ENCODE assay signal across 24 mouse cellular contexts in genomic region chr7:131318340-131318739, GRCm38 (mm10). TPM values are rescaled to one million over a fixed set of nuclear protein-coding genes. Genes with fewer than 3 reads are reported as not detected.
A peak's percentile ranks its signal among the peaks of the same experiment; 100 is the strongest.
DNase-seq lines count a peak whose midpoint lies in the region; ATAC-seq and TF ChIP-seq lines count a peak whose summit lies in the region.
"Had no signal": no experiment of that assay in that cellular context is flagged by ENCODE, and none has a peak within 500 bp of the region (broad histone marks: within the 10 kb centered on the region; RNA-seq: fewer than 3 reads in every experiment).

No protein-coding gene starts in this region.

- 41% methylated on average over 5 of the region's 7 CpGs for WGBS in heart, embryonic 13.5 days
- WGBS in heart, embryonic 11.5 days (ENCODE audit: insufficient replicate concordance) = 53% methylated on average over 6 of the region's 7 CpGs
- 44% methylated on average over 5 of the region's 7 CpGs for WGBS in heart, postnatal 0 days
- 65% methylated on average over 5 of the region's 7 CpGs for WGBS in heart, embryonic 10.5 days

- H3K9ac ChIP-seq in heart, embryonic 13.5 days = no peak overlapping the region
- no peak overlapping the region for H3K9ac ChIP-seq in heart, embryonic 11.5 days (ENCODE audit: low read depth, low read length)
- no peak overlapping the region for H3K9ac ChIP-seq in heart, postnatal 0 days (replicated peaks; ENCODE audit: low read depth, low read length)
- H3K9ac ChIP-seq: embryonic facial prominence, embryonic 13.5 days; forebrain, embryonic 12.5 days; hindbrain, embryonic 14.5 days had no signal

- peak overlapping the region; percentile 38; the same call in 1 of the 2 replicates for H3K4me2 ChIP-seq in heart, embryonic 13.5 days
- no peak overlapping the region for H3K4me2 ChIP-seq in heart, embryonic 11.5 days
- peak overlapping the region; percentile 13; the same call in 1 of the 2 replicates for H3K4me2 ChIP-seq in heart, postnatal 0 days (ENCODE audit: low read depth, low read length)
- H3K4me2 ChIP-seq: embryonic facial prominence, embryonic 13.5 days; forebrain, embryonic 12.5 days; hindbrain, embryonic 14.5 days had no signal

- TF ChIP-seq CTCF in heart, postnatal 0 days (IDR thresholded peaks at IDR 0.05; ENCODE audit: low read depth) = no peak

- no peaks in the 10 kb centered on the region for H3K9me3 ChIP-seq in heart, embryonic 13.5 days
- H3K9me3 ChIP-seq in heart, embryonic 11.5 days (replicated peaks; ENCODE audit: control insufficient read depth, low read length) = no peaks in the 10 kb centered on the region
- no peaks in the 10 kb centered on the region for H3K9me3 ChIP-seq in heart, postnatal 0 days (replicated peaks; ENCODE audit: control insufficient read depth, low read length)
- no peaks in the 10 kb centered on the region for H3K9me3 ChIP-seq in heart, embryonic 10.5 days
- H3K9me3 ChIP-seq: embryonic facial prominence, embryonic 13.5 days; forebrain, embryonic 12.5 days; hindbrain, embryonic 10.5 days had no signal

- H3K27ac ChIP-seq in heart, embryonic 13.5 days (replicated peaks) = 0 out of 2 replicates have a peak overlapping the region, but pooled peaks have one; percentile 59
- no peak overlapping the region for H3K27ac ChIP-seq in heart, embryonic 11.5 days (ENCODE audit: low read depth, low read length)
- H3K27ac ChIP-seq in heart, postnatal 0 days (ENCODE audit: low read depth) = no peak overlapping the region
- no peak overlapping the region for H3K27ac ChIP-seq in heart, embryonic 10.5 days
- H3K27ac ChIP-seq: embryonic facial prominence, embryonic 13.5 days; forebrain, embryonic 12.5 days; gastrocnemius, adult 2 months; hindbrain, embryonic 10.5 days; hindbrain, embryonic 14.5 days had no signal

- no peaks in the 10 kb centered on the region for H3K27me3 ChIP-seq in heart, embryonic 13.5 days (replicated peaks)
- no peaks in the 10 kb centered on the region for H3K27me3 ChIP-seq in heart, embryonic 11.5 days (ENCODE audit: control insufficient read depth, insufficient read depth, low read length)
- H3K27me3 ChIP-seq in heart, postnatal 0 days (ENCODE audit: control insufficient read depth, insufficient read depth, low read length) = no peaks in the 10 kb centered on the region
- no peaks in the 10 kb centered on the region for H3K27me3 ChIP-seq in heart, embryonic 10.5 days (ENCODE audit: insufficient read depth, poor library complexity, severe bottlenecking)
- H3K27me3 ChIP-seq: CH12.LX; embryonic facial prominence, embryonic 13.5 days; forebrain, embryonic 12.5 days; Patski had no signal

- no peak for ATAC-seq in heart, embryonic 13.5 days (ENCODE audit: extremely low read depth, insufficient number of reproducible peaks, low FRiP score, low TSS enrichment)
- no peak for ATAC-seq in heart, embryonic 11.5 days (replicated peaks; ENCODE audit: insufficient number of reproducible peaks, low FRiP score, low TSS enrichment)
- ATAC-seq in heart, postnatal 0 days (ENCODE audit: insufficient read depth, low read depth) = no peak
- ATAC-seq: activated CD4-positive, CD25-positive, alpha-beta regulatory T cell, adult 4 months; forebrain, embryonic 16.5 days; intestine, embryonic 16.5 days; Patski had no signal

- TF ChIP-seq EP300 in heart, postnatal 0 days (IDR thresholded peaks at IDR 0.05; ENCODE audit: low read depth) = no peak

- H3K4me3 ChIP-seq in heart, embryonic 13.5 days = no peak overlapping the region
- H3K4me3 ChIP-seq in heart, embryonic 11.5 days (ENCODE audit: low read depth, low read length) = no peak overlapping the region
- no peak overlapping the region for H3K4me3 ChIP-seq in heart, postnatal 0 days (ENCODE audit: low read depth, low read length)
- H3K4me3 ChIP-seq in heart, embryonic 10.5 days = no peak overlapping the region
- H3K4me3 ChIP-seq: embryonic facial prominence, embryonic 13.5 days; forebrain, embryonic 12.5 days; gastrocnemius, adult 2 months; hindbrain, embryonic 10.5 days had no signal

- H3K4me1 ChIP-seq in heart, embryonic 13.5 days = peaks cover 7% of the 10 kb centered on the region
- no peaks in the 10 kb centered on the region for H3K4me1 ChIP-seq in heart, embryonic 11.5 days (ENCODE audit: control insufficient read depth, insufficient read depth, low read length)
- H3K4me1 ChIP-seq in heart, postnatal 0 days (ENCODE audit: control insufficient read depth, insufficient read depth) = peaks cover 6% of the 10 kb centered on the region; the same call in 1 of the 2 replicates
- H3K4me1 ChIP-seq in heart, embryonic 10.5 days = peaks cover 5% of the 10 kb centered on the region; the same call in 1 of the 2 replicates
- H3K4me1 ChIP-seq: embryonic facial prominence, embryonic 13.5 days; forebrain, embryonic 12.5 days had no signal

- DNase-seq in heart, postnatal 0 days (ENCODE audit: low spot score) = peak; percentile 32
- DNase-seq in heart, embryonic 10.5 days (ENCODE audit: low spot score) = no peak
- DNase-seq in right cerebral cortex, postnatal 10 days (ENCODE audit: low spot score in 2 of 2) = peak; percentile 29 to 33
- no peak for DNase-seq in right cerebral cortex, adult 18-20 months
- DNase-seq: adrenal gland, postnatal 14 days; cerebellum, adult 18-20 months; cerebellum, adult 9-11 months; cerebellum, postnatal 36 days; gastrocnemius, adult 2 months; gastrocnemius, postnatal 25 days had no signal

- H3K36me3 ChIP-seq in heart, embryonic 13.5 days = no peaks in the 10 kb centered on the region
- no peaks in the 10 kb centered on the region for H3K36me3 ChIP-seq in heart, embryonic 11.5 days (ENCODE audit: control insufficient read depth, insufficient read depth, low read length)
- H3K36me3 ChIP-seq in heart, postnatal 0 days (replicated peaks; ENCODE audit: control insufficient read depth, insufficient read depth, low read length) = no peaks in the 10 kb centered on the region
- no peaks in the 10 kb centered on the region for H3K36me3 ChIP-seq in heart, embryonic 10.5 days
- H3K36me3 ChIP-seq: embryonic facial prominence, embryonic 13.5 days; forebrain, embryonic 12.5 days; hindbrain, embryonic 10.5 days had no signal

RNA-seq across cellular contexts. Expression of gene Cuzd1, which starts 3.8 kb away (rescaled TPM):
- polyA plus RNA-seq in heart, embryonic 13.5 days (2015; fragmentation: Nextera tagmentation; extraction: Ambion mirVana) = 0.74 TPM in 2 replicates
- polyA plus RNA-seq in heart, embryonic 11.5 days (2014; fragmentation: Nextera tagmentation; extraction: Ambion mirVana) = 0.64 and 1.1 TPM in 2 replicates
- total RNA-seq in heart, postnatal 0 days (2014; rRNA removed; ENCODE audit: low replicate concordance) = 0.84 and 3.4 TPM in 2 replicates
- polyA plus RNA-seq in heart, postnatal 0 days (2015; fragmentation: Nextera tagmentation; extraction: Ambion mirVana) = 0.60 and 0.65 TPM in 2 replicates
- polyA plus RNA-seq in heart, embryonic 10.5 days (2016; fragmentation: Nextera tagmentation; extraction: Ambion mirVana) = 0.43 and 0.74 TPM in 2 replicates
- total RNA-seq: adrenal gland, adult 18-20 months; adrenal gland, postnatal 14 days; CH12.LX; granulocyte monocyte progenitor cell, adult 5-6 weeks had no signal
- polyA plus RNA-seq: activated CD4-positive, CD25-positive, alpha-beta regulatory T cell, adult 4 months; embryonic facial prominence, embryonic 13.5 days; forebrain, embryonic 12.5 days; forebrain, embryonic 16.5 days; hindbrain, embryonic 10.5 days; hindbrain, embryonic 14.5 days; Patski had no signal

RNA-seq across cellular contexts. Expression of gene Fam24b, which starts 11.0 kb away (rescaled TPM):
- polyA plus RNA-seq in heart, embryonic 13.5 days (2015; fragmentation: Nextera tagmentation; extraction: Ambion mirVana) = not detected in 2 replicates
- polyA plus RNA-seq in heart, embryonic 11.5 days (2014; fragmentation: Nextera tagmentation; extraction: Ambion mirVana) = not detected in 2 replicates
- total RNA-seq in heart, postnatal 0 days (2014; rRNA removed; ENCODE audit: low replicate concordance) = not detected in 2 replicates
- polyA plus RNA-seq in heart, postnatal 0 days (2015; fragmentation: Nextera tagmentation; extraction: Ambion mirVana) = 0.18 TPM in 1 of 2 replicates, not detected in the other
- polyA plus RNA-seq in heart, embryonic 10.5 days (2016; fragmentation: Nextera tagmentation; extraction: Ambion mirVana) = not detected in 2 replicates
- total RNA-seq: adrenal gland, adult 18-20 months; adrenal gland, postnatal 14 days; gastrocnemius, adult 2 months; gastrocnemius, postnatal 25 days; granulocyte monocyte progenitor cell, adult 5-6 weeks; heart, postnatal 25 days had no signal
- polyA plus RNA-seq: activated CD4-positive, CD25-positive, alpha-beta regulatory T cell, adult 4 months; embryonic facial prominence, embryonic 13.5 days; forebrain, embryonic 12.5 days; forebrain, embryonic 16.5 days; hindbrain, embryonic 10.5 days; hindbrain, embryonic 14.5 days; intestine, embryonic 16.5 days had no signal

RNA-seq across cellular contexts. Expression of gene Fam24a, which starts 15.3 kb away (rescaled TPM):
- not detected in 2 replicates for polyA plus RNA-seq in heart, embryonic 13.5 days (2015; fragmentation: Nextera tagmentation; extraction: Ambion mirVana)
- polyA plus RNA-seq in heart, embryonic 11.5 days (2014; fragmentation: Nextera tagmentation; extraction: Ambion mirVana) = not detected in 2 replicates
- not detected in 2 replicates for total RNA-seq in heart, postnatal 0 days (2014; rRNA removed; ENCODE audit: low replicate concordance)
- polyA plus RNA-seq in heart, postnatal 0 days (2015; fragmentation: Nextera tagmentation; extraction: Ambion mirVana) = not detected in 2 replicates
- not detected in 2 replicates for polyA plus RNA-seq in heart, embryonic 10.5 days (2016; fragmentation: Nextera tagmentation; extraction: Ambion mirVana)
- total RNA-seq: adrenal gland, adult 18-20 months; adrenal gland, postnatal 14 days; CH12.LX; gastrocnemius, adult 2 months; gastrocnemius, postnatal 25 days; granulocyte monocyte progenitor cell, adult 5-6 weeks; heart, postnatal 25 days had no signal
- polyA plus RNA-seq: activated CD4-positive, CD25-positive, alpha-beta regulatory T cell, adult 4 months; embryonic facial prominence, embryonic 13.5 days; forebrain, embryonic 12.5 days; forebrain, embryonic 16.5 days; hindbrain, embryonic 10.5 days; hindbrain, embryonic 14.5 days; intestine, embryonic 16.5 days; Patski had no signal

RNA-seq across cellular contexts. Expression of gene 2310057M21Rik, which starts 44.2 kb away (rescaled TPM):
- polyA plus RNA-seq in heart, embryonic 13.5 days (2015; fragmentation: Nextera tagmentation; extraction: Ambion mirVana) = 18.3 and 18.5 TPM in 2 replicates
- 18.5 and 25.9 TPM in 2 replicates for polyA plus RNA-seq in heart, embryonic 11.5 days (2014; fragmentation: Nextera tagmentation; extraction: Ambion mirVana)
- 4.2 and 6.3 TPM in 2 replicates for total RNA-seq in heart, postnatal 0 days (2014; rRNA removed; ENCODE audit: low replicate concordance)
- polyA plus RNA-seq in heart, postnatal 0 days (2015; fragmentation: Nextera tagmentation; extraction: Ambion mirVana) = 13.6 and 15.0 TPM in 2 replicates
- polyA plus RNA-seq in heart, embryonic 10.5 days (2016; fragmentation: Nextera tagmentation; extraction: Ambion mirVana) = 26.1 and 29.2 TPM in 2 replicates

RNA-seq across cellular contexts. Expression of gene Pstk, which starts 52.6 kb away (rescaled TPM):
- 89.2 and 90.2 TPM in 2 replicates for polyA plus RNA-seq in heart, embryonic 13.5 days (2015; fragmentation: Nextera tagmentation; extraction: Ambion mirVana)
- polyA plus RNA-seq in heart, embryonic 11.5 days (2014; fragmentation: Nextera tagmentation; extraction: Ambion mirVana) = 74.5 and 94.3 TPM in 2 replicates
- total RNA-seq in heart, postnatal 0 days (2014; rRNA removed; ENCODE audit: low replicate concordance) = 75.0 and 82.2 TPM in 2 replicates
- polyA plus RNA-seq in heart, postnatal 0 days (2015; fragmentation: Nextera tagmentation; extraction: Ambion mirVana) = 124 and 126 TPM in 2 replicates
- 90.8 and 92.4 TPM in 2 replicates for polyA plus RNA-seq in heart, embryonic 10.5 days (2016; fragmentation: Nextera tagmentation; extraction: Ambion mirVana)

Comparison
In these comparisons a context has a peak if more than half of its experiments do, and no peak if none do; other contexts are left out.
1. DNase-seq: peak in heart, postnatal 0 days (single experiment) and right cerebral cortex, postnatal 10 days (2 of 2); none in heart, embryonic 10.5 days (single experiment) and right cerebral cortex, adult 18-20 months (single experiment).